Mouse (Mus musculus): ENCODE measurements around the gene Adamtsl3. TPM values are rescaled to one million over a fixed set of nuclear protein-coding genes. Genes with fewer than 3 reads are reported as not detected.

Gene Adamtsl3
- total RNA-seq, 1 experiment from 2014 or later = not detected

DNA sequence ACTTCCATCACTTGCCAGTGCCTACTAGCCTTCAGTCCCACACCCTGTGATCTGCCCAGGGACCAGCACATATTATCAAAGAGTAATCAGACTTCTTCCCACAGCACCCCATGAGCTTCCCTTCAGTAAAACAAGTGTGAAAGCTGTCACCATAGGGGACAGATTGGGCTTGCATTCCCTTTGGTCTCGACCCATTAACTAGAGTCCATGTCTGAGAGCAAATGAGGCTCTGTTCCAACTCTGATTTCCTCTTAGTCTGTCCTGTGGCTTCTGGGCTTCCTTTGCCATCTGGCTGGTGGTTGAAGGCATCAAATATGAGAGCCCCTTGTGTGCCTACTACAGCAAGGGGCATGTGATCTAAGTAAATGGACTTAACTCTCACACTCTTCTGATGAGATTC is 237.5 kb downstream of the Adamtsl3 start:
- ATAC-seq (ENCODE audit: extremely low read depth, insufficient number of reproducible peaks, low FRiP score, poor library complexity, severe bottlenecking) = no peak

DNA sequence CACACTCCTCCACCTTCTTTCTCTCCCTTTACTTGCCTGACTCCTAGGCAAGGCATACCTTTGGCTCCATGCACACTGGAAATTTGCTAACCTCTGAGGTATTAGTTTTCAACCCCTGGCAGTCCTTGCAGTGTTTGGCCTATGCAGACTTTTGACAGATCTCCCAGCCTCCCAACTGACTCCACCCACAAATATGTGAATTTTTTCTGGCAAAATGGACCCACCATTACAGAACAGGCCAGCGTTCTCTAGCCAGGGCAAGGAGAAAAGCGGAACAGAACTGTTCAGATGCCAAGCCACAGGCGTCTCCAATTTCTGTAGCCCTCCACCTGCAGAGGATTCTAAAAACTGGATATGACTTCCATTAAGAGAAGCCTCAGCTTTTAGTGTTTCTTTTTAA is 244.5 kb downstream of the Adamtsl3 start:
- no peak for ATAC-seq (ENCODE audit: extremely low read depth, insufficient number of reproducible peaks, low FRiP score, poor library complexity, severe bottlenecking)

DNA sequence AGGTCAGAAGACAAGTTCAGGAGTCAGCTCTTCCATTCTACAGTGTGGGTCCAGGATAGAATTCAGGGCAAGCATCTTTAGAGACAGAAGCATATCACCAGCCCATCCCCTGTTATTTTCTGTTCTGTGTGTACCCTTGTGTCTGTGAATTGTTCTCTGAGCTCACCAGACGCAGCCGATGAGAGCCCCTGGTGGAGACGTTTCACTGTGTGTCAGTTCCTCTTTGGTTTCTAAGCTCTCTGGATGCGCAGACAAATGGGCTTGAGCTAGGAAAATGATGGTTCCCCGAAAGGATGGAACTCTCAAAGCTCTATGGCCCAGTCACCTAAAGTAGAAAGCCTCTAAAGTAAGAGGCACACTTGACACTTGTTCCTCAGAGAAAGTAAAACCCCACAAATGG is 246.3 kb downstream of the Adamtsl3 start:
- no peak for ATAC-seq (ENCODE audit: extremely low read depth, insufficient number of reproducible peaks, low FRiP score, poor library complexity, severe bottlenecking)

DNA sequence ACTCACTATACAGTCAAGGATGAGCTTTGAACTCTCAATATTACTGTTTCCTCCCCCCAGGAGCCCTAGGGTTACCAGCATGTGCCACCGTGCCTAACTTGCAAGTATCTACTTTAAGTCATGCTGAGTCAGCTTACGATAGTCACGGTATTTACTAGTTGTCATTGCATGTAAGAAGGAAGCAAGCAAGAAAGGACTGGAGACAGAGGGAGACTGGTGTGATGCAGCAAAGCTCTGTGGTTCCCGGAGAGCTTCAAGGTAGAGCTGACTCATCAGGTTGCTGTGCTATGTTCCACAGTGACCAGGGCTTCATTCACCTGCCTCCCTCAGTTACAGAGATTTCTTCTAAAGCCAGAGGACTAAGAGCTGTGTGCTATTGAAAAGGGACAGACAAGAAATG is 247.0 kb downstream of the Adamtsl3 start:
- no peak for ATAC-seq (ENCODE audit: extremely low read depth, insufficient number of reproducible peaks, low FRiP score, poor library complexity, severe bottlenecking)

DNA sequence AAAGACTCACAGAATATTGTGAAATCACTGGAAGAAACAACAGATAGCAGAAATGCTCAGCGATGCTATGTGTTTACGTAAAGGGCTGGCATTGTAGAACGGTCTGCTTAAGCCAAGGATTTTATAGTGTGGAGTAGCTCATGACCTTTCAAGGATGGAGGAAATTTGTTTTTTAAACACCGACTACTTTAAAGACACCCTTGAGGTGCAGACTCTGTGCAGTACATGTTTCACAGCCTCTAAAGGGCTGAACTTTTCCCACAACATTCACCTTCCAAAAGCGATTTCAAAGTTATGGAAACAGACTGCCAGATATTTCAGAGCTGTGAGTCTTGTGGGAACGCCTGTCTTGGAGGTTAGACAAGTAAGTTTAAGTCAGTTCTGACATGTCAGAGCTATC is 255.4 kb downstream of the Adamtsl3 start:
- ATAC-seq (ENCODE audit: extremely low read depth, insufficient number of reproducible peaks, low FRiP score, poor library complexity, severe bottlenecking) = no peak

DNA sequence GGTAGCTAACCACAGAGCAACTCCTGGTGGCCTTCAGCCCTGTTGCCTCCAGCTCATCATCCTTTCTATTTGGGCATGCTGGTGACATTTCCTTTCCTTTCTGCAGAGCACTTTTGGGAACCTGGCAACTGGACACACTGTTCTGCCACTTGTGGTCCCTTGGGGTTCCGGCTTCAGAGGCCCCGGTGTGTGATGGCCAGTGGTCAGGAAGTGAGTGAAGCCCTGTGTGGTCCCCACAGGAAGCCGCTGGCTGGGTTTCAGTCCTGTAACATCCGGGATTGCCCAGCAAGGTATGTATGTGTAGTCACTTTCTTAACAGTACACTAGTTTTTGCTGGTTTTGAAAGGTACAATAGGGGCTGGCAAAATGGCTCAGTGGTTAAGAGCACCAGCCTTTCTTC is 266.5 kb downstream of the Adamtsl3 start:
- no peak for ATAC-seq (ENCODE audit: extremely low read depth, insufficient number of reproducible peaks, low FRiP score, poor library complexity, severe bottlenecking)

DNA sequence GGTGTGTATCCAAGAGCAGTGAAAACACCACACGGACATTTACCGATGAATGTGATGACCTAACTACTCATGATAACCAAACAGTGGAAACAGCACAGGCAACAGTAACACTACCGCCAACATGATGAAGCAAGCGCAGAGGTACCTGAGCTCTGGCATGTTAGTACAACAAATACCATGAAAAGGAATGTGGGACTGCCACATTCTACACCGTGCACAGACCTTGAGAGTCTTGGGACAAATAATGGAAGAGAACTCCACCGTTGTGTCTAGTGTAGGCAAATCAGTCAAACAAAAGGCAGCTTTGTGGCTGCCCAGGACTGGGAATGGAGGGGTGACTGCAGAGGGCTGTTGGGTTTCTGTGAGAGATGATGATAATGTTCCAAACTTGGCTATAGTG is 269.9 kb downstream of the Adamtsl3 start:
- no peak for ATAC-seq (ENCODE audit: extremely low read depth, insufficient number of reproducible peaks, low FRiP score, poor library complexity, severe bottlenecking)

DNA sequence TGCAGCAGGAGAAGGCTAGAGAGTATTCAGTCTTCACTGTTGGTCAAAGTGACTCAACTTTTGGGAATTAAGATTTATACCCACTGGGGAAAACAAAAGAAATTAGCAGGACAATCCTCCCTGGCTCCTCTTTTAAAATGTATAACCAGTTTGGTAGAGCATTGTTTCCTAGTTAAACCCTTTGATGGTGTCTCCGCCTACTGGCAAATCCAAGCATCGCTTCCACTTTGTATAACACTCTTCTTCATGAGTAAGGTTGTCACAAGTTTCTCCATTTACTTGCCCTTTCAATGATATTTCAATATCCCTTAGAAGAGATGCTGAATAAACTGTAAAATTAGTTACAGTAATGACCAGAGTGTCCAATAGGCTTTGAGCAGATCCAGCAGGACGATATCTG is 274.1 kb downstream of the Adamtsl3 start:
- ATAC-seq (ENCODE audit: extremely low read depth, insufficient number of reproducible peaks, low FRiP score, poor library complexity, severe bottlenecking) = no peak

DNA sequence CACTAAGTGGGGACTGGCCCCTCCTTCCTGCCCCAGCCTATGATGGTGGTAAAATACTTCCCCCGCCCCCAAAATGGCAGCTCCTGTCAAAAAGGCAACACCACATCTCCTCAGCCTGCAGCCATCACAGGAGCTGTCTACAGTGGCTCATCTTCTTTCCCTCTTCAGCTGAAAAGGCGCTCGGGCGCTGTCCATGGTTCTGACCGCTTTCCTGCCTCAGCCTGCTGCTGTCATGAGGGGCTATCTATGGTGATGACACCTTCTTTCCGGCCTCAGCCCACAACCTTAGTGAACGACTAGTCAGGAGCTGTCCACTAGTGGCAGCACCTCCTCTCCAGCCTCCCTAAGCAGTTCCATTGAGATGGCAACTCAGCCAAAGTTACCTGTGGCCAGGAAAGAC is 289.8 kb downstream of the Adamtsl3 start:
- no peak for ATAC-seq (ENCODE audit: extremely low read depth, insufficient number of reproducible peaks, low FRiP score, poor library complexity, severe bottlenecking)

DNA sequence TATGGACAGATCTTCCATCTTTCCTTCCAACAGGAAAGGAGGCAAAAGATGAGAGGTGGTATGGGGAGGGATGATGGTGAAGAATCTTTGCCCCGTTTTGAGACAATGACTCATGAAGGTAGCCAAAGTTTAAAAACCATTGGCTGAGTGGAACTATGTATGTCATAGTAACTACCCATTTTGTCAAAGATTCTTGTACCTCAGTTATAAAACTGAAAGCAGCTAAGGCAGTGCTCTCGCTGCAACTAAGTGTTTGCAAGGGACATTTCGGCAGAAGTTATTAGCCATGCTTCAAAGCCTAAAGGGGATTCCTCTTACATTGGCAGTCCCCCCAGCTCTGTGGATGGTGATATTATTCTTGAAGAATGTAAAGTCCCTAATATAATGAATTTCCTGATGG is 311.7 kb downstream of the Adamtsl3 start:
- ATAC-seq (ENCODE audit: extremely low read depth, insufficient number of reproducible peaks, low FRiP score, poor library complexity, severe bottlenecking) = no peak

DNA sequence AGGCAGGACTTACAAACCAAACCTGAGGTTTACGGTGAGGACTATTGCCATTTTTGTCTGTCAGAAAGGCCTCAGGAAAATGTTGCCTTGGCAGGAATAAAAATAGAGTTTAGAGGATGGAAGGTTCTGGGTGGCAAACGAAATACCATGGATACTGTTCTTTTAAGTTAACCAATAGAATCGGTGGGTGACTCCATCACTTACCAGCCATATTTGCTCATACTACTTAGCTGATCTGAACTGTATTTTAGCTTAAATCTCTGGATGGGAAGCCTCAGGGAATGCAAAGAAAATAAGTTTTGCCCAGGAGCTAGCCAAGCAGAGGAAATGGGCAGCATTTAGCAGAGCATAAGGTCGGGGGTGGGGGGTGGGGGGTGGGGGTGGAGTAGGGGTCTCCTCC is 312.4 kb downstream of the Adamtsl3 start:
- ATAC-seq (ENCODE audit: extremely low read depth, insufficient number of reproducible peaks, low FRiP score, poor library complexity, severe bottlenecking) = no peak

DNA sequence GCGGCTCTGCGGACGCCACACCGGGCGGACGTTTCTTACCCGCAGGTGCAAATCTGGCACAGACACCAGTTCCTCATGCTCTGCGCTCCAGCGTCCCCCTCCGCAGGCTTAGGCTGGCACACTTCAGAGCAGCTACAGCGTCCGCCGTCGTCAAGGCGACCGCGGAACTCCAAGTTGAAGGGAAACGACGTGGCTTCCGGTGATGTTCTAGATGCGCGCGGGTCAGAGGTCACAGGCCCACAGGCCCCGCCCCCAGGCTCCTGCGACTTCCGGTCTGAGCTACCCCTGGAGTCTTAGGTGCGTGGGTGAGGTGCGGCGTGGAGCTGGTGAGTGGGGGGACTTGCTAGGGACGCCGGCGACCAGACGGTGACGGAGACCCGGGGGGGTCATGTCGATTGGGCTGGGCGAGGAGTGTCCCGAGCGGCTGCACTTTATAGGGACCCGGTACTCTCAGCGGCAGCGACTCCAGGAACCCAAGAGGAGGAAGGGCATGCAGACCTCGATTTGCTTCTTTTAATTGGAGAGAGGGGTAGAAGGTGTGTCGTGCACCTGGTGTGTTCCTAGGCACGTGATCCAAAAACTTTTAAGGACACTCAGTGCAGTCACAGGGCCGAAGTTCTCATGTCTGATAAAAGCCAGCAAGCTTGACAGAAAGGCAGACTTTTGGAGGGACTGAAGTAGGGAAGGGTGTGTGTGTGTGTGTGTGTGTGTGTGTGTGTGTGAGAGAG is 313.0 kb downstream of the Adamtsl3 start, which contains the start of the genes Saxo2 and Efl1:
TSS of gene Saxo2 (minus strand) at position 176 of the 728 bp plus-strand sequence.
TSS of gene Efl1 (plus strand) at position 262 of the 728 bp plus-strand sequence.
- peak; percentile 99 for ATAC-seq (ENCODE audit: extremely low read depth, insufficient number of reproducible peaks, low FRiP score, poor library complexity, severe bottlenecking)

DNA sequence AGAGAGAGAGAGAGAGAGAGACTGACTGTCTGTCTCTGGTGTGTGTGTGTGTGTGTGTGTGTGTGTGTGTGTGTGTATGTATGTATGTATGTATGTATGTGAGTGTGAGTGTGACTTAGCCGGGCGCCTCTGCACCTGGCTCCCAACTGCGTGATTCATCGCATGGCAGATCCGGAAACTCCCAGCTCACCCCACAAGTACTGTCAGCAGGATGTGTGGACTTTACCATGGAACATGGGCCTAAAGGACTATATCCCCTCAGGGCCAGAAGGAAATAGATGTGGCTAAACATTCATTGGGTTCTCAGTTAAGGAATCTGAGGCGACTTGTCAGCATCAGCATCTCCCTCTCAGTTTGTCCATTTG is 313.6 kb downstream of the Adamtsl3 start:
- no peak for ATAC-seq (ENCODE audit: extremely low read depth, insufficient number of reproducible peaks, low FRiP score, poor library complexity, severe bottlenecking)

Other genes with a start within 250 kb of the Adamtsl3 start
- not detected in 2 replicates for gene Sh3gl3, start 161.9 kb upstream of the Adamtsl3 start, total RNA-seq (2017)